Mouse (Mus musculus) bone marrow, adult 2 months (tissue): ENCODE measurements around the gene Mark4.

Experiments
- CTCF ChIP-seq: fragments of 200-500 bp; IDR thresholded peaks from 2 replicates; pipeline ENCODE4 v1.5.1; 2011; ENCODE audit warnings: low read length, control low read depth; ENCODE audit not compliant: control insufficient read depth, insufficient read depth
- POLR2A ChIP-seq: fragments of 200-500 bp; IDR thresholded peaks from 2 replicates; pipeline ENCODE4 v1.6.1; 2011; ENCODE audit warnings: low read depth, mild to moderate bottlenecking, control low read depth, low read length, borderline replicate concordance; ENCODE audit not compliant: control insufficient read depth

- TF ChIP-seq CTCF, result no peak
- TF ChIP-seq POLR2A, result no peak
These were observed 80.6 kb downstream of the Mark4 start for GRCm38 (mm10) chr7:19378049-19378448.
